Mouse (Mus musculus): ENCODE results near the gene Olfr220. TPM values are rescaled to one million over a fixed set of nuclear protein-coding genes. Genes with fewer than 3 reads are reported as not detected.

Olfr220 gene
- polyA plus RNA-seq (2015; fragmentation: Nextera tagmentation; extraction: Ambion mirVana), result not detected in 2 replicates

- H3K27ac ChIP-seq, result no peak within 1 kb of the TSS
- H3K4me1 ChIP-seq, result no peaks in the 10 kb centered on the region
- WGBS, result 82% methylated on average over 1 of the region's 1 CpGs
- ATAC-seq (ENCODE audit: low FRiP score, low read depth), result no peak
- H3K4me3 ChIP-seq, result no peak within 1 kb of the TSS
- H3K9me3 ChIP-seq, result no peaks in the 10 kb centered on the region
- no peaks in the 10 kb centered on the region for H3K36me3 ChIP-seq
- H3K27me3 ChIP-seq, result no peaks in the 10 kb centered on the region
- H3K4me2 ChIP-seq (replicated peaks), result no peak within 1 kb of the TSS
- H3K9ac ChIP-seq, result no peak within 1 kb of the TSS
Measured at GRCm38 (mm10) chr1:174441782-174442181, at the start of gene Olfr220. TSS of gene Olfr220 (plus strand) at chr1:174442082.

GRCm38 (mm10) chr1:174422959-174423358, 18.9 kb upstream of the Olfr220 start:
- Histone ChIP-seq H3K4me1 (no peaks in the 10 kb centered on the region), H3K27ac (no peak overlapping the region), H3K36me3 (no peaks in the 10 kb centered on the region), H3K4me3 (no peak overlapping the region), H3K4me2 (replicated peaks) (no peak overlapping the region), H3K27me3 (no peaks in the 10 kb centered on the region), H3K9ac (no peak overlapping the region), H3K9me3 (no peaks in the 10 kb centered on the region)
- ATAC-seq (ENCODE audit: low FRiP score, low read depth), result no peak
- 89% methylated on average over 4 of the region's 4 CpGs for WGBS

- H3K4me1 ChIP-seq, result no peaks in the 10 kb centered on the region
- H3K9me3 ChIP-seq, result no peaks in the 10 kb centered on the region
- H3K36me3 ChIP-seq, result no peaks in the 10 kb centered on the region
- ATAC-seq (ENCODE audit: low FRiP score, low read depth), result no peak
- no peak within 1 kb of the TSS for H3K9ac ChIP-seq
- H3K4me3 ChIP-seq, result no peak within 1 kb of the TSS
- H3K27ac ChIP-seq, result no peak within 1 kb of the TSS
- WGBS, result 55% methylated on average over 1 of the region's 1 CpGs
- no peak within 1 kb of the TSS for H3K4me2 ChIP-seq (replicated peaks)
- H3K27me3 ChIP-seq, result no peaks in the 10 kb centered on the region
Measured at GRCm38 (mm10) chr1:174423764-174424163, 18.1 kb upstream of the Olfr220 start, which contains the start of gene Olfr414. TSS of gene Olfr414 (plus strand) at chr1:174424064.

GRCm38 (mm10) chr1:174426180-174426986, 15.5 kb upstream of the Olfr220 start:
- no peaks in the 10 kb centered on the region for H3K27me3 ChIP-seq
- no peak overlapping the region for H3K9ac ChIP-seq
- H3K27ac ChIP-seq, result no peak overlapping the region
- no peaks in the 10 kb centered on the region for H3K9me3 ChIP-seq
- WGBS, result 49% methylated on average over 3 of the region's 3 CpGs
- H3K4me3 ChIP-seq, result no peak overlapping the region
- no peak overlapping the region for H3K4me2 ChIP-seq (replicated peaks)
- no peaks in the 10 kb centered on the region for H3K36me3 ChIP-seq
- H3K4me1 ChIP-seq, result no peaks in the 10 kb centered on the region
- ATAC-seq (ENCODE audit: low FRiP score, low read depth), result no peak

GRCm38 (mm10) chr1:174427402-174427801, 14.5 kb upstream of the Olfr220 start:
- Histone ChIP-seq H3K9ac (no peak overlapping the region), H3K27me3 (no peaks in the 10 kb centered on the region), H3K27ac (no peak overlapping the region), H3K36me3 (no peaks in the 10 kb centered on the region), H3K4me1 (no peaks in the 10 kb centered on the region), H3K4me2 (replicated peaks) (no peak overlapping the region), H3K4me3 (no peak overlapping the region), H3K9me3 (no peaks in the 10 kb centered on the region)
- WGBS, result 88% methylated on average over 1 of the region's 1 CpGs
- ATAC-seq (ENCODE audit: low FRiP score, low read depth), result no peak

GRCm38 (mm10) chr1:174428407-174428806, 13.5 kb upstream of the Olfr220 start:
- H3K4me3 ChIP-seq, result no peak overlapping the region
- H3K36me3 ChIP-seq, result no peaks in the 10 kb centered on the region
- H3K4me2 ChIP-seq (replicated peaks), result no peak overlapping the region
- H3K9ac ChIP-seq, result no peak overlapping the region
- ATAC-seq (ENCODE audit: low FRiP score, low read depth), result no peak
- no peaks in the 10 kb centered on the region for H3K27me3 ChIP-seq
- no peaks in the 10 kb centered on the region for H3K9me3 ChIP-seq
- no peaks in the 10 kb centered on the region for H3K4me1 ChIP-seq
- no peak overlapping the region for H3K27ac ChIP-seq
- 88% methylated on average over 2 of the region's 2 CpGs for WGBS

- Histone ChIP-seq H3K4me2 (replicated peaks) (no peak overlapping the region), H3K27me3 (no peaks in the 10 kb centered on the region), H3K4me1 (no peaks in the 10 kb centered on the region), H3K36me3 (no peaks in the 10 kb centered on the region), H3K27ac (no peak overlapping the region), H3K9me3 (no peaks in the 10 kb centered on the region), H3K4me3 (no peak overlapping the region), H3K9ac (no peak overlapping the region)
- no peak for ATAC-seq (ENCODE audit: low FRiP score, low read depth)
- 27% methylated on average over 1 of the region's 1 CpGs for WGBS
Measured at GRCm38 (mm10) chr1:174434121-174434520, 7.8 kb upstream of the Olfr220 start.

GRCm38 (mm10) chr1:174455100-174455499, 13.2 kb downstream of the Olfr220 start:
- H3K27me3 ChIP-seq, result no peaks in the 10 kb centered on the region
- no peak overlapping the region for H3K9ac ChIP-seq
- H3K4me2 ChIP-seq (replicated peaks), result no peak overlapping the region
- no peak for ATAC-seq (ENCODE audit: low FRiP score, low read depth)
- H3K9me3 ChIP-seq, result no peaks in the 10 kb centered on the region
- no peaks in the 10 kb centered on the region for H3K4me1 ChIP-seq
- no peaks in the 10 kb centered on the region for H3K36me3 ChIP-seq
- H3K27ac ChIP-seq, result no peak overlapping the region
- 86% methylated on average over 2 of the region's 2 CpGs for WGBS
- no peak overlapping the region for H3K4me3 ChIP-seq

- no peaks in the 10 kb centered on the region for H3K4me1 ChIP-seq
- no peaks in the 10 kb centered on the region for H3K27me3 ChIP-seq
- H3K4me2 ChIP-seq (replicated peaks), result no peak overlapping the region
- H3K36me3 ChIP-seq, result no peaks in the 10 kb centered on the region
- ATAC-seq (ENCODE audit: low FRiP score, low read depth), result no peak
- H3K27ac ChIP-seq, result no peak overlapping the region
- H3K9ac ChIP-seq, result no peak overlapping the region
- no peak overlapping the region for H3K4me3 ChIP-seq
- WGBS, result 83% methylated on average over 3 of the region's 3 CpGs
- no peaks in the 10 kb centered on the region for H3K9me3 ChIP-seq
Measured at GRCm38 (mm10) chr1:174465385-174465784, 23.5 kb downstream of the Olfr220 start.

GRCm38 (mm10) chr1:174466240-174466639, 24.4 kb downstream of the Olfr220 start:
- Histone ChIP-seq H3K4me3 (no peak overlapping the region), H3K27ac (no peak overlapping the region), H3K4me1 (no peaks in the 10 kb centered on the region), H3K27me3 (no peaks in the 10 kb centered on the region), H3K4me2 (replicated peaks) (no peak overlapping the region), H3K36me3 (no peaks in the 10 kb centered on the region), H3K9ac (no peak overlapping the region), H3K9me3 (no peaks in the 10 kb centered on the region)
- ATAC-seq (ENCODE audit: low FRiP score, low read depth), result no peak
- 32% methylated on average over 2 of the region's 2 CpGs for WGBS

- Histone ChIP-seq H3K9ac (no peak overlapping the region), H3K4me3 (no peak overlapping the region), H3K4me2 (replicated peaks) (no peak overlapping the region), H3K27me3 (no peaks in the 10 kb centered on the region), H3K27ac (no peak overlapping the region), H3K36me3 (no peaks in the 10 kb centered on the region), H3K4me1 (no peaks in the 10 kb centered on the region), H3K9me3 (no peaks in the 10 kb centered on the region)
- ATAC-seq (ENCODE audit: low FRiP score, low read depth), result peak; percentile 67; the same call in 1 of the 2 replicates
- 12% methylated on average over 6 of the region's 6 CpGs for WGBS
Measured at GRCm38 (mm10) chr1:174469736-174470135, 27.9 kb downstream of the Olfr220 start.

- no peaks in the 10 kb centered on the region for H3K27me3 ChIP-seq
- H3K4me3 ChIP-seq, result no peak overlapping the region
- H3K9ac ChIP-seq, result no peak overlapping the region
- H3K4me1 ChIP-seq, result no peaks in the 10 kb centered on the region
- no peaks in the 10 kb centered on the region for H3K36me3 ChIP-seq
- no peak for ATAC-seq (ENCODE audit: low FRiP score, low read depth)
- H3K9me3 ChIP-seq, result no peaks in the 10 kb centered on the region
- WGBS, result 91% methylated on average over 6 of the region's 6 CpGs
- H3K27ac ChIP-seq, result no peak overlapping the region
- no peak overlapping the region for H3K4me2 ChIP-seq (replicated peaks)
Measured at GRCm38 (mm10) chr1:174482567-174482966, 40.7 kb downstream of the Olfr220 start.

- Histone ChIP-seq H3K36me3 (no peaks in the 10 kb centered on the region), H3K27me3 (peaks cover 31% of the 10 kb centered on the region), H3K4me1 (peaks cover 21% of the 10 kb centered on the region), H3K4me2 (replicated peaks) (no peak overlapping the region), H3K9ac (no peak overlapping the region), H3K9me3 (no peaks in the 10 kb centered on the region), H3K27ac (no peak overlapping the region), H3K4me3 (no peak overlapping the region)
- 59% methylated on average over 4 of the region's 4 CpGs for WGBS
- no peak for ATAC-seq (ENCODE audit: low FRiP score, low read depth)
Measured at GRCm38 (mm10) chr1:174500064-174500463, 58.2 kb downstream of the Olfr220 start.

All from limb, embryonic 13.5 days (tissue).